Mouse (Mus musculus) liver, embryonic 14.5 days (tissue): ENCODE data around the gene Ubn1.

ENCODE experiments used
- CTCF ChIP-seq: IDR thresholded peaks from 2 replicates; pipeline ENCODE4 v1.5.1; 2016; ENCODE audit warnings: antibody characterized with exemption, low read depth, control low read depth
- EP300 ChIP-seq: IDR thresholded peaks from 2 replicates; pipeline ENCODE4 v1.6.1; 2016; ENCODE audit warnings: antibody characterized with exemption, low read depth

- TF ChIP-seq CTCF: no peak
- no peak for TF ChIP-seq EP300
Observed at GRCm38 (mm10) chr16:5085196-5085595, 35.3 kb downstream of the Ubn1 start.
